Mouse (Mus musculus) forebrain, embryonic 16.5 days (tissue): ENCODE measurements around the gene Sp2. TPM values are rescaled to one million over a fixed set of nuclear protein-coding genes. Genes with fewer than 3 reads are reported as not detected.

ENCODE experiments used
- ATAC-seq: fragments of 200-750 bp; cut with Nextera tagmentation; 2 replicates; pipeline ENCODE4 v1.8.0; 2017; ENCODE audit warnings: mild to moderate bottlenecking, moderate library complexity
- H3K27ac ChIP-seq: fragments of 300-500 bp; sonication (generic); 2 replicates; pipeline ENCODE4 v1.5.1; 2014; ENCODE audit warnings: low read length, control low read depth
- H3K27me3 ChIP-seq: fragments of 300-500 bp; sonication (generic); replicated peaks from 2 replicates; pipeline ENCODE4 v1.6.1; 2014; ENCODE audit warnings: low read length; ENCODE audit not compliant: control insufficient read depth, insufficient read depth
- H3K36me3 ChIP-seq: fragments of 300-500 bp; sonication (generic); 2 replicates; pipeline ENCODE4 v1.6.1; 2014; ENCODE audit not compliant: control insufficient read depth, insufficient read depth
- H3K4me1 ChIP-seq: fragments of 300-500 bp; sonication (generic); replicated peaks from 2 replicates; pipeline ENCODE4 v1.6.1; 2014; ENCODE audit warnings: low read length; ENCODE audit not compliant: control insufficient read depth, insufficient read depth
- H3K4me2 ChIP-seq: fragments of 300-500 bp; sonication (generic); 2 replicates; pipeline ENCODE4 v1.6.1; 2014; ENCODE audit warnings: mild to moderate bottlenecking, low read length, control low read depth
- H3K4me3 ChIP-seq: fragments of 300-500 bp; sonication (generic); replicated peaks from 2 replicates; pipeline ENCODE4 v1.5.1; 2014; ENCODE audit warnings: mild to moderate bottlenecking, low read length, control low read depth
- H3K9ac ChIP-seq: fragments of 300-500 bp; sonication (generic); replicated peaks from 2 replicates; pipeline ENCODE4 v1.6.1; 2014; ENCODE audit warnings: low read depth, low read length, control low read depth
- H3K9me3 ChIP-seq: fragments of 300-500 bp; sonication (generic); 2 replicates; pipeline ENCODE4 v1.6.1; 2016; ENCODE audit warnings: low read length; ENCODE audit not compliant: control insufficient read depth
- WGBS: fragments of 180-500 bp; shearing (Covaris S2); extraction: QIAGEN DNeasy Blood & Tissue Kit; methylation state at CpG from one replicate; pipeline ENCODE4 v1.1.7; 2014; 5-methylcytosine and 5-hydroxymethylcytosine counted together
- polyA plus RNA-seq: library from polyadenylated mRNA; unstranded; fragments of >200 nt; fragmentation: Nextera tagmentation; extraction: Ambion mirVana; gene quantifications from 2 replicates; pipeline ENCODE4 v1.2.1, GENCODE M21; 2015

The Sp2 gene
- polyA plus RNA-seq, 1 experiment from 2014 or later = 16.3 TPM

DNA sequence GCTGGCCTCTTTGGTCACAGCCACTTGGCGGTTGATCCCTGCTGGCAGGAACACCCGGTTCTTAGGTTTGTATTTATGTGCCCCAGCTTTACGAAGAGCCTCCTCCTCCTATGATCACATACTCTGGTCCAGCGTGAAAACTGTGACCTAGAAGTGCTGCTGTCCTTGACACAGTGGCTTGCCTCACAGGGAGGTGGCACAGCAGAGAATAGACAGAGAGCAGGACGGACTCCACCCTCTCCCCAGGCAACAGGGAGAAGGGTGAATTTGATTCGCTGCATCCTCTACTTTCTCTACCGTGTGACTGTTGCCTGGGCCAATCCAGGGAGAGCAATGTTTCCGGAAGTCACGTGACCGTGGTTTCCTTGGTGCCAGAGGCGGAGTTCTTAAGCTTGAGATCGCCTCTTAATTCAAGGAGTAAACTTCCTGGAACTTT lies 47.8 kb downstream of the Sp2 start:
- H3K27ac ChIP-seq = no peak overlapping the region
- H3K9ac ChIP-seq = no peak overlapping the region
- peak overlapping the region; percentile 33 for H3K4me2 ChIP-seq
- H3K36me3 ChIP-seq = no peaks in the 10 kb centered on the region
- H3K4me1 ChIP-seq = no peaks in the 10 kb centered on the region; the same call in 1 of the 2 replicates
- H3K9me3 ChIP-seq = no peaks in the 10 kb centered on the region
- no peaks in the 10 kb centered on the region; the same call in 1 of the 2 replicates for H3K27me3 ChIP-seq
- ATAC-seq = peak; percentile 68
- WGBS = 21% methylated on average over 12 of the region's 12 CpGs
- H3K4me3 ChIP-seq = no peak overlapping the region

- H3K4me3 ChIP-seq = no peak overlapping the region
- H3K4me2 ChIP-seq = no peak overlapping the region
- H3K9me3 ChIP-seq = no peaks in the 10 kb centered on the region
- peaks cover 8% of the 10 kb centered on the region for H3K27me3 ChIP-seq
- 90% methylated on average over 13 of the region's 13 CpGs for WGBS
- H3K9ac ChIP-seq = no peak overlapping the region
- H3K4me1 ChIP-seq = no peaks in the 10 kb centered on the region; the same call in 1 of the 2 replicates
- no peak for ATAC-seq
- H3K27ac ChIP-seq = no peak overlapping the region
- no peaks in the 10 kb centered on the region for H3K36me3 ChIP-seq
Observed at GRCm38 (mm10) chr11:96933562-96934276, 49.0 kb downstream of the Sp2 start.

- no peak for ATAC-seq
- Histone ChIP-seq H3K27ac (no peak overlapping the region), H3K4me3 (no peak overlapping the region), H3K4me1 (no peaks in the 10 kb centered on the region; the same call in 1 of the 2 replicates), H3K36me3 (no peaks in the 10 kb centered on the region), H3K4me2 (no peak overlapping the region), H3K27me3 (peaks cover 11% of the 10 kb centered on the region), H3K9me3 (no peaks in the 10 kb centered on the region), H3K9ac (no peak overlapping the region)
- 63% methylated on average over 8 of the region's 8 CpGs for WGBS
Observed at GRCm38 (mm10) chr11:96931327-96932062, 51.3 kb downstream of the Sp2 start.

DNA sequence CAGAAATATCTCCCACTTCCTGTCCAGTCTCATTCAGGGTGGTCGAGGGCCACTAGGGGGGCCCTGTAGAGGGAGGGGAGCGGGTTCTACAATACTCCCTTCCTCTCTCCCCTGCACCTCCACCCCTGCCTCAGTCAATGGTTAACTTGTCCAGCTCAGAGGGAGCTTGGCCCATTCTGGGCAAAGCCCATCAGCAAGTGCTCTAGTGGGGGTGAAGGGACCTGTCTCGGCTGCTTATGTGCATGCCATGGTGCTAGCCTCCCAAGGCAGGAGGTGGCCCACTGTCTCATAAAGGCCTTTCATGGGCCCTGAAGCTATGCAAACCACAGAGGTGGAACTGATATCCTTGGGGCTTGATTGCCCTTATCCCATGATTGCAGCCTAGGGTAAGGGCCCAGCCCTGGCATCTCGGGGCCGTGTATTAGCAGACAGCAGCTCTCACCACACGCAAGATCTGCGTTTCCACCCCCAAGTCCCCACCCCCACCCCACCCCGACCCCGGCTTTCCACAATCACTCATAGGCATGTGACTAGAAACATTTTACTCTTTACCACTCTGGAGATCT lies 52.9 kb downstream of the Sp2 start:
- 67% methylated on average over 9 of the region's 9 CpGs for WGBS

DNA sequence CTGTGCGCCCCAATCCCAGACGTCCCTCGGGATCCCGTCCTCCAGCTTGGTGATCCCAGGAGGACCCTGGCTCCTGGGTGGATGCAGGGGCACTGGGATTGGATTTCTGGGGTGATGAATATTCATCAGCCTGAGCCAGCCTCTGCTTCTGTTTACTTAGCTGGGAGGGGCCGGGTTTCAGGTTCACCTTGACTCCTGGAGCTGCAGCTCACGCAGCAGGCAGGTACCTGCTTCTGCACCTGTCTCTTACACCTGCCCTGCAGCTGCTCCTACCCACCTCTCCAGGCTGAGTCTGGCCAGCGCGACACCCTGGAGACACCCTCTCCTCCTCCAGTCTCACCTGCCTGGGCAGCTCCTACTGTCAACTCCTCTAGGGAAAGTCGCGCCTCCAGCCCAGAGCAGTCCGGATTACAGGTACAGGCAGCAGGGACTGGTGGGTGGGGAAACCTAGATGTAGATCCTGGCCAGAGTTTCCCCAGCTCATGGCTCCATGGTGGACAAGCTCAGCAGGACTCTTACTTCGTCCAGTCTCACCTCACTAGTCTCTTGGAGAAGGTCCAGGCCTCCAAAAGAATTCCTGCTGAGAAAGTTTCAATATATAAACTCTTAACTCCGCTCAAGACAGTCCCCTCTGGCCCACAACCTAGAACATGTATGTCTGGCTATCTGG lies 53.5 kb downstream of the Sp2 start:
- H3K4me3 ChIP-seq = no peak overlapping the region
- no peaks in the 10 kb centered on the region for H3K4me1 ChIP-seq
- no peak for ATAC-seq
- H3K9me3 ChIP-seq = no peaks in the 10 kb centered on the region
- H3K36me3 ChIP-seq = no peaks in the 10 kb centered on the region
- no peak overlapping the region for H3K9ac ChIP-seq
- H3K27me3 ChIP-seq = peaks cover 11% of the 10 kb centered on the region
- 16% methylated on average over 13 of the region's 13 CpGs for WGBS
- H3K4me2 ChIP-seq = no peak overlapping the region
- H3K27ac ChIP-seq = no peak overlapping the region

More for the DNA sequence above, 52.9 kb downstream of the Sp2 start:
- no peak for ATAC-seq
- H3K36me3 ChIP-seq = no peaks in the 10 kb centered on the region
- no peak overlapping the region for H3K4me2 ChIP-seq
- no peaks in the 10 kb centered on the region; the same call in 1 of the 2 replicates for H3K4me1 ChIP-seq
- H3K4me3 ChIP-seq = no peak overlapping the region
- no peak overlapping the region for H3K27ac ChIP-seq
- H3K9me3 ChIP-seq = no peaks in the 10 kb centered on the region
- H3K9ac ChIP-seq = no peak overlapping the region
- H3K27me3 ChIP-seq = peaks cover 11% of the 10 kb centered on the region

GRCm38 (mm10) chr11:96928691-96929090 lies 54.1 kb downstream of the Sp2 start:
- no peaks in the 10 kb centered on the region for H3K4me1 ChIP-seq
- no peaks in the 10 kb centered on the region for H3K9me3 ChIP-seq
- no peak overlapping the region for H3K4me2 ChIP-seq
- WGBS = 9% methylated on average over 5 of the region's 5 CpGs
- H3K9ac ChIP-seq = no peak overlapping the region
- no peaks in the 10 kb centered on the region for H3K36me3 ChIP-seq
- peaks cover 11% of the 10 kb centered on the region for H3K27me3 ChIP-seq
- no peak overlapping the region for H3K4me3 ChIP-seq
- no peak overlapping the region for H3K27ac ChIP-seq
- no peak for ATAC-seq

DNA sequence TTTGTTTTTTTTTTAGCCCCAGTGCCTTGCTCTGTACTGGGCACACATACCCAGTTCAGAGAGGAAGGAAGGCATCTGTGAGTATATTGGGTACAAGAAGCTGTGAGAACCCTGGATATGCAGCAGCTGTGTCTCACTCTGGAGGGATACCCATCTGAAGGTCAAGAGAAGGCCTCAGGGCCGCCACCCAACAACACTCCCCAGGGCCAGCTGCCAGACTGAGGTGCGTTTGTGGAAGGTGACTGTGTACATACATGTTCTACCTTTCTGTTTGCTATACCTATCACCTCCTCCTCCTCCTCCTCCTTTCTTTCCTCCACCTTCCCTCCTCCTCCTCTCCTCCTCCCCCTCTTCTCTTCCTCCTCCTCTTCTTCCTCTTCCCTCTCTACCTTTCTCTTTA lies 54.7 kb downstream of the Sp2 start, which contains the start of gene Prr15l:
Gene Prr15l (plus strand): TSS at position 17 of the 400 bp plus-strand sequence.
- Histone ChIP-seq H3K4me3 (no peak within 1 kb of the TSS), H3K9ac (no peak within 1 kb of the TSS), H3K27me3 (peaks cover 11% of the 10 kb centered on the region), H3K36me3 (no peaks in the 10 kb centered on the region), H3K9me3 (no peaks in the 10 kb centered on the region), H3K4me1 (no peaks in the 10 kb centered on the region), H3K4me2 (no peak within 1 kb of the TSS), H3K27ac (no peak within 1 kb of the TSS)
- ATAC-seq = no peak
- 83% methylated on average over 2 of the region's 2 CpGs for WGBS

DNA sequence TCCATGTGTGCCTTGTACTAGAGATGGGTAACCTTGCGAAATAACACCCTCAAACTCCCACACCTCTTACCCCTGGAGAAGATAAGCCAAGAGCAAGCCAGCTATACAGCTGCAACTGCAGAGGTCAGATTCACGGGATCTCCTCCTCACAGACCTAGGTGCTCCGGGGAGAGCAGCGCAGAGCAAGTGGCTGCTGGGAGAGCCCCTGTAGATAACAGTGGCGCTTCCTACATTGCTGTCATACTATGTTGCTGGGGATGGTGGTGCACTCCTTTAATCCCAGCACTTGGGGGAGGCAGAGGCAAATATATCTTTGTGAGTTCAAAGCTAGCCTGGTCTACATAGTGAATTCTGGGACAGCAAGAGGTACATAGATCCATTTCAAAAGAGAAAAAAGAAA lies 56.2 kb downstream of the Sp2 start:
- Histone ChIP-seq H3K4me1 (no peaks in the 10 kb centered on the region), H3K9me3 (no peaks in the 10 kb centered on the region), H3K27ac (no peak overlapping the region), H3K4me3 (no peak overlapping the region), H3K27me3 (peaks cover 11% of the 10 kb centered on the region), H3K4me2 (no peak overlapping the region), H3K9ac (no peak overlapping the region), H3K36me3 (no peaks in the 10 kb centered on the region)
- no peak for ATAC-seq
- WGBS = 82% methylated on average over 5 of the region's 5 CpGs
